Mouse (Mus musculus) brain, embryonic 14.5 days (tissue): ENCODE results near the gene Pidd1.
A peak's percentile ranks its signal among the peaks of the same experiment; 100 is the strongest.

Source experiments
- CTCF ChIP-seq: fragments of 200-500 bp; IDR thresholded peaks from 2 replicates; pipeline ENCODE4 v1.5.1; 2012; ENCODE audit warnings: inconsistent platforms, mild to moderate bottlenecking, moderate library complexity, borderline replicate concordance; ENCODE audit not compliant: insufficient read depth, insufficient read length; ENCODE audit errors: extremely low read depth
- POLR2A ChIP-seq: fragments of 200-500 bp; IDR thresholded peaks from 2 replicates; pipeline ENCODE4 v1.6.1; 2012; ENCODE audit warnings: mild to moderate bottlenecking, inconsistent platforms, borderline replicate concordance; ENCODE audit not compliant: poor library complexity, insufficient read depth, insufficient read length, severe bottlenecking; ENCODE audit errors: extremely low read depth

GRCm38 (mm10) chr7:141443828-141444237 is at the start of gene Pidd1:
- TF ChIP-seq POLR2A (peak; percentile 44; the same call in 1 of the 2 replicates), CTCF (no peak)
